Mouse (Mus musculus) spleen, adult 2 months (tissue): ENCODE results near the gene Rmi2.

Experiments
- CTCF ChIP-seq: fragments of 200-500 bp; IDR thresholded peaks from 2 replicates; pipeline ENCODE4 v1.5.1; 2011; ENCODE audit warnings: mild to moderate bottlenecking, inconsistent platforms; ENCODE audit not compliant: insufficient read depth, insufficient read length, insufficient replicate concordance; ENCODE audit errors: extremely low read depth
- POLR2A ChIP-seq: fragments of 200-500 bp; IDR thresholded peaks from 2 replicates; pipeline ENCODE4 v1.6.1; 2011; ENCODE audit warnings: low read depth, low read length, inconsistent platforms

- no peak; the same call in 1 of the 2 replicates for TF ChIP-seq CTCF
- TF ChIP-seq POLR2A: peak; percentile 97
Measured at GRCm38 (mm10) chr16:10785371-10786231, 49.3 kb upstream of the Rmi2 start, which contains the start of gene Socs1.
